Mouse (Mus musculus) neural tube, embryonic 14.5 days (tissue): ENCODE results near the gene Tulp2. TPM values are rescaled to one million over a fixed set of nuclear protein-coding genes. Genes with fewer than 3 reads are reported as not detected.

Experiments
- ATAC-seq: fragments of 200-750 bp; cut with Nextera tagmentation; 2 replicates; pipeline ENCODE4 v1.8.0; 2017; ENCODE audit warnings: low read depth, mild to moderate bottlenecking, moderate TSS enrichment, moderate library complexity
- H3K27ac ChIP-seq: fragments of 300-500 bp; sonication (generic); 2 replicates; pipeline ENCODE4 v1.5.1; 2014; ENCODE audit warnings: low read depth, mild to moderate bottlenecking, control low read depth, low read length, moderate library complexity, mixed read lengths
- H3K27me3 ChIP-seq: fragments of 300-500 bp; sonication (generic); 2 replicates; pipeline ENCODE4 v1.6.1; 2014; ENCODE audit warnings: low read length; ENCODE audit not compliant: control insufficient read depth, insufficient read depth
- H3K36me3 ChIP-seq: fragments of 300-500 bp; sonication (generic); 2 replicates; pipeline ENCODE4 v1.6.1; 2014; ENCODE audit warnings: low read length, mixed read lengths; ENCODE audit not compliant: control insufficient read depth, insufficient read depth
- H3K4me1 ChIP-seq: fragments of 300-500 bp; sonication (generic); 2 replicates; pipeline ENCODE4 v1.6.1; 2014; ENCODE audit warnings: low read length; ENCODE audit not compliant: control insufficient read depth, insufficient read depth
- H3K4me2 ChIP-seq: fragments of 300-500 bp; sonication (generic); 2 replicates; pipeline ENCODE4 v1.6.1; 2014; ENCODE audit warnings: mild to moderate bottlenecking, low read depth, low read length, control low read depth
- H3K4me3 ChIP-seq: fragments of 300-500 bp; sonication (generic); 2 replicates; pipeline ENCODE4 v1.5.1; 2014; ENCODE audit warnings: low read depth, low read length, control low read depth, mixed read lengths
- H3K9ac ChIP-seq: fragments of 300-500 bp; sonication (generic); replicated peaks from 2 replicates; pipeline ENCODE4 v1.6.1; 2014; ENCODE audit warnings: low read depth, mild to moderate bottlenecking, control low read depth, low read length, mixed read lengths
- H3K9me3 ChIP-seq: fragments of 300-500 bp; sonication (generic); 2 replicates; pipeline ENCODE4 v1.6.1; 2016; ENCODE audit warnings: low read length; ENCODE audit not compliant: control insufficient read depth
- WGBS: fragments of 180-500 bp; shearing (Covaris S2); extraction: QIAGEN DNeasy Blood & Tissue Kit; methylation state at CpG from one replicate; pipeline ENCODE4 v1.1.7; 2014; 5-methylcytosine and 5-hydroxymethylcytosine counted together
- polyA plus RNA-seq: library from polyadenylated mRNA; unstranded; fragments of >200 nt; fragmentation: Nextera tagmentation; extraction: Ambion mirVana; gene quantifications from 2 replicates; pipeline ENCODE4 v1.2.1, GENCODE M21; 2014

Gene Tulp2
- polyA plus RNA-seq, 1 experiment from 2014 or later = 0.31 TPM

GRCm38 (mm10) chr7:45549641-45550436 lies 68.2 kb downstream of the Tulp2 start:
- H3K36me3 ChIP-seq = no peaks in the 10 kb centered on the region
- H3K4me3 ChIP-seq = no peak overlapping the region
- no peak overlapping the region for H3K4me2 ChIP-seq
- no peaks in the 10 kb centered on the region for H3K9me3 ChIP-seq
- no peak for ATAC-seq
- H3K4me1 ChIP-seq = no peaks in the 10 kb centered on the region
- H3K27me3 ChIP-seq = no peaks in the 10 kb centered on the region
- 0 out of 2 replicates have a peak overlapping the region, but pooled peaks have one; percentile 11 for H3K9ac ChIP-seq
- 88% methylated on average over 16 of the region's 16 CpGs for WGBS
- no peak overlapping the region for H3K27ac ChIP-seq

- Histone ChIP-seq H3K27me3 (no peaks in the 10 kb centered on the region), H3K9me3 (no peaks in the 10 kb centered on the region), H3K36me3 (no peaks in the 10 kb centered on the region), H3K9ac (no peak overlapping the region), H3K4me3 (no peak overlapping the region), H3K27ac (no peak overlapping the region), H3K4me1 (no peaks in the 10 kb centered on the region), H3K4me2 (no peak overlapping the region)
- 76% methylated on average over 11 of the region's 11 CpGs for WGBS
- no peak for ATAC-seq
These were observed 69.3 kb downstream of the Tulp2 start for GRCm38 (mm10) chr7:45550821-45551511.

- Histone ChIP-seq H3K4me3 (no peak overlapping the region), H3K27me3 (no peaks in the 10 kb centered on the region)
- WGBS = 82% methylated on average over 8 of the region's 8 CpGs
These were observed 69.8 kb downstream of the Tulp2 start for GRCm38 (mm10) chr7:45551512-45551883.

GRCm38 (mm10) chr7:45553519-45553918 lies 71.8 kb downstream of the Tulp2 start:
- Histone ChIP-seq H3K9me3 (no peaks in the 10 kb centered on the region), H3K27ac (no peak overlapping the region), H3K4me2 (no peak overlapping the region), H3K27me3 (no peaks in the 10 kb centered on the region), H3K4me1 (no peaks in the 10 kb centered on the region), H3K4me3 (no peak overlapping the region), H3K36me3 (no peaks in the 10 kb centered on the region), H3K9ac (no peak overlapping the region)
- no peak for ATAC-seq
- WGBS = 81% methylated on average over 8 of the region's 8 CpGs

More at GRCm38 (mm10) chr7:45551512-45551883, 69.8 kb downstream of the Tulp2 start:
- no peaks in the 10 kb centered on the region for H3K9me3 ChIP-seq
- no peaks in the 10 kb centered on the region for H3K4me1 ChIP-seq
- ATAC-seq = no peak
- H3K27ac ChIP-seq = no peak overlapping the region
- no peak overlapping the region for H3K9ac ChIP-seq
- no peak overlapping the region for H3K4me2 ChIP-seq
- H3K36me3 ChIP-seq = no peaks in the 10 kb centered on the region

GRCm38 (mm10) chr7:45553990-45554389 lies 72.3 kb downstream of the Tulp2 start:
- H3K4me3 ChIP-seq = no peak overlapping the region
- H3K9me3 ChIP-seq = no peaks in the 10 kb centered on the region
- no peak for ATAC-seq
- no peak overlapping the region for H3K27ac ChIP-seq
- no peaks in the 10 kb centered on the region for H3K27me3 ChIP-seq
- no peaks in the 10 kb centered on the region for H3K4me1 ChIP-seq
- no peak overlapping the region for H3K4me2 ChIP-seq
- no peaks in the 10 kb centered on the region for H3K36me3 ChIP-seq
- no peak overlapping the region for H3K9ac ChIP-seq
- WGBS = 95% methylated on average over 2 of the region's 2 CpGs

GRCm38 (mm10) chr7:45554744-45555143 lies 73.1 kb downstream of the Tulp2 start, which contains the start of gene Hsd17b14:
Gene Hsd17b14, plus strand, starts transcription at chr7:45554893.
- Histone ChIP-seq H3K9ac (no peak within 1 kb of the TSS), H3K4me1 (no peaks in the 10 kb centered on the region), H3K27me3 (no peaks in the 10 kb centered on the region), H3K4me2 (no peak within 1 kb of the TSS), H3K27ac (no peak within 1 kb of the TSS), H3K36me3 (no peaks in the 10 kb centered on the region), H3K4me3 (no peak within 1 kb of the TSS), H3K9me3 (no peaks in the 10 kb centered on the region)
- WGBS = 51% methylated on average over 8 of the region's 8 CpGs
- no peak for ATAC-seq

- H3K4me1 ChIP-seq = no peaks in the 10 kb centered on the region
- ATAC-seq = no peak
- H3K4me3 ChIP-seq = no peak overlapping the region
- H3K9ac ChIP-seq = no peak overlapping the region
- H3K27ac ChIP-seq = no peak overlapping the region
- WGBS = 23% methylated on average over 8 of the region's 8 CpGs
- H3K36me3 ChIP-seq = no peaks in the 10 kb centered on the region
- no peaks in the 10 kb centered on the region for H3K27me3 ChIP-seq
- H3K9me3 ChIP-seq = no peaks in the 10 kb centered on the region
- H3K4me2 ChIP-seq = no peak overlapping the region
These were observed 74.1 kb downstream of the Tulp2 start for GRCm38 (mm10) chr7:45555787-45556186.

GRCm38 (mm10) chr7:45558907-45559306 lies 77.2 kb downstream of the Tulp2 start:
- no peak overlapping the region for H3K4me2 ChIP-seq
- 80% methylated on average over 5 of the region's 6 CpGs for WGBS
- no peaks in the 10 kb centered on the region for H3K4me1 ChIP-seq
- H3K27ac ChIP-seq = no peak overlapping the region
- no peak for ATAC-seq
- H3K9me3 ChIP-seq = no peaks in the 10 kb centered on the region
- no peak overlapping the region for H3K4me3 ChIP-seq
- H3K27me3 ChIP-seq = no peaks in the 10 kb centered on the region
- no peak overlapping the region for H3K9ac ChIP-seq
- H3K36me3 ChIP-seq = no peaks in the 10 kb centered on the region

- Histone ChIP-seq H3K27me3 (no peaks in the 10 kb centered on the region), H3K4me3 (no peak overlapping the region), H3K4me2 (no peak overlapping the region), H3K9ac (no peak overlapping the region), H3K4me1 (no peaks in the 10 kb centered on the region), H3K9me3 (no peaks in the 10 kb centered on the region), H3K36me3 (no peaks in the 10 kb centered on the region), H3K27ac (no peak overlapping the region)
- ATAC-seq = no peak
- 76% methylated on average over 7 of the region's 7 CpGs for WGBS
These were observed 78.6 kb downstream of the Tulp2 start for GRCm38 (mm10) chr7:45560241-45560640.
